Mouse (Mus musculus): ENCODE measurements around the gene Exph5.
A peak's percentile ranks its signal among the peaks of the same experiment; 100 is the strongest.

Gene Exph5

DNA sequence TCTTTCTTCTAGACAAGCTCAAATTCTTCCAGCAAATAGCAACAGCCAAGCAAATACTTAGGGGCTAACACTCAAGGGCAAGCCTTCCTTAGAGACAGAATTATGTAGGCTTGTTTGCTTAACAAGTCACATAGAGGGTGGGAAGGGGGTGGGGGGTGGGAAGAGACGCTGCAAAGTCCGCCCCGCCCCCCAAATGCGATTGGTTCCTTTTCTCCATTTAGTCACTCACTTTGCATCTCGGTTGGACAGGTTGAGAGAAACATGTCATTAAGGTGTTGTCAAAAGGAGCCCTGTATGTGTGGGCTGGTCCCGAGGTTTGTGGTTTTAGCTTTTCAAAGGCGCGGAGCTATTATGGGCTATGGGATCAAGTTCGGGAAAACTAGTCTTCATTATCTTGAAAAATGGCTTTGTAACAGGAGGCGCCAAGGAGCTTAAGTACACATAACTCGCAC, at the start of gene Exph5:
Gene Exph5, plus strand, starts transcription at position 402 of the 452 bp plus-strand sequence.
- DNase-seq (ENCODE audit: extremely low spot score, low spot score) = peak; percentile 32

DNA sequence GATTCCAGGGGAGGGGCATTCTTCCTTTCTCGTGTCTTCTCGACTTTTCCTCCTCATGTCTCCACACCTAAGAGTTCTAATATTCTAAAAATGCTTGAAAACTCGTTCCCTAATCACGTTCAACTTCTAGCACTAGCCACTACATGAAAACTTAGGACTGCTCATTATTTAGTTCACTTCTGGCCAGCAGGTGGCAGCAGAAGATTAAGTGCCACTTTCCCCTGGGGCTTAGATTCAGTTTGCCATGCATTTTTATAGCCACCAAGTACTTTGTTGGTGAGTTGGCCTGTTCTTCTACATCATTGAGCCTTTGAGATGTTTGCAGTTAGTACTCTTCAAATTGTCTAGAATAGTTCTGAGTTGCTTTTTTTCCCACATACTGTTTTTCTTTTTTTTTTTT, 47.1 kb upstream of the Exph5 start:
- DNase-seq (ENCODE audit: extremely low spot score, low spot score) = peak; percentile 65

- DNase-seq (ENCODE audit: extremely low spot score, low spot score) = no peak
These were observed 44.7 kb upstream of the Exph5 start for GRCm38 (mm10) chr9:53256690-53257305.

GRCm38 (mm10) chr9:53257772-53258171, 43.7 kb upstream of the Exph5 start:
- no peak for DNase-seq (ENCODE audit: extremely low spot score, low spot score)

DNA sequence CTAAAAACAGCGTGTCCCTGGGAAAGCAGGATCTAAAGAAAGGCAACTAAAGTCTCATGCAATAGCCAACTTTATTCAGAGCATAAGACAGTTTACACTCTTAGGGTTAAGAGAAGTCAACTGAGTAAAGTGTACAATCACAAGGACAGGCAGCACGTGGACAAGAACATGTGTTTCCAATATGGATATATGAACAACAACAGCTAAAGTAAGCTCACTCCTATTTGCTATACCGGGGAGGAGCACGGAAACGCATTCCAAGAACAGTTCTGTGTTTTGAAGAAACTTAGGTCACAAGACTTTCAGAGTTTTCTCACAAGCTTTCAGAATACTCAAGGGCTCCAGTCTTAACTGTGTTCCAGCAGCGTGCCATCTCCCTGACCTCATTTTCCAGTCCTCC, 43.3 kb upstream of the Exph5 start:
- DNase-seq (ENCODE audit: extremely low spot score, low spot score) = no peak

- DNase-seq (ENCODE audit: extremely low spot score, low spot score) = no peak
These were observed 37.1 kb upstream of the Exph5 start for GRCm38 (mm10) chr9:53264387-53264786.

DNA sequence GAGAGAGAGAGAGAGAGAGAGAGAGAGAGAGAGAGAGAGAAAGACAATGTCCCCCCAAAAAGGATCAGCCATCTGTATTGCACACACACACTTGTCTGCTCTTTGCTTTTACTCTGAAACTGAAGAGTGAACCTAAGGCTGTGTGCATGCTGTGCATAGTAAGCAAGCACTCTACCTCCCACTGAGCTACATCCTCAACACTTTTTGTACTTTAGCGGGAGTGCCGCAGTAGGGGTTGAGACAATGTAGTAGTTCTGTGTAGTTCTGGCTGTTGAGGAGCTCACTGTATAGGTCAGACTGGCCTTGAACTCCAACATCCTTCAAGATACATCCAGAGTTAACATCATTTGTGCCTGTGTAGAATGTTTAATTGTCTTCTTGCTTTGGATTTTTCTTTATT, 35.9 kb upstream of the Exph5 start:
- no peak for DNase-seq (ENCODE audit: extremely low spot score, low spot score)

GRCm38 (mm10) chr9:53268036-53268435, 33.4 kb upstream of the Exph5 start:
- no peak for DNase-seq (ENCODE audit: extremely low spot score, low spot score)

- DNase-seq (ENCODE audit: extremely low spot score, low spot score) = no peak
These were observed 32.6 kb upstream of the Exph5 start for GRCm38 (mm10) chr9:53268731-53269465.

GRCm38 (mm10) chr9:53269466-53269755, 32.1 kb upstream of the Exph5 start:
- no peak for DNase-seq (ENCODE audit: extremely low spot score, low spot score)

DNA sequence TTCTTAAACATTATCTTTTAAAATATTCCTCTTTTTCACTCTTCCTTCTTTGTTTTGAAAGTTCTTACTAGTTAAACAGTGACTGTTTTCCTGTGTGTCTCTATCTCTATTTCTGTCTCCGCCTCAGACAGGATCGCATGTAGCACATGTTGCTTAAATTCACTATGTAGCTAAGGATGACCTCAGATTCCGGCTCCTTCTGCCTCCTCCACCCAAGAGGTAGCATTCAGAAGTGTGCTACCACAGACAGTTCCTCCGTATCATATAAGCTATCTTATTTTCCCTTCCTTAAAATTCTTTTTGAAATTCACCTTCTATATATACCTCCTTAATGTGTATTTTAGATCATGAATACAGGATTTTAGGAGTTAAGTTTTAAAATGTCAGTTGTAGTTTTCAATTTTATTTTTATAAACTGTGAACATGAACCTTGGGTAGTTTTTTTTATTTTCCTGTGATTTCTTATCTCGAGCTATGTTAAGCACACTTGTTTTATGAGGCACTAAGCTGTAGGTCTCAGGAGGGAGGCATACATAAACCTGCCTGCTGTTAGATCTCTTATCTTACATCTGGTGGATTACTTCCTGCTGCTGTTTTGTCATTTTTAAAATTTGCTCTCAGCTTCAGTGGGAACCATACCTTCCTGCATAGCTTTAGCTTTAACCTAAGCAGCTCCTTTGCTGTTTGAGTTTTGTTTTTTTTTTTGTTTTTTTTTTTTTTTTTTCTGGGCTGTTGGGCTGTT, 30.0 kb upstream of the Exph5 start:
- no peak for DNase-seq (ENCODE audit: extremely low spot score, low spot score)

- no peak for DNase-seq (ENCODE audit: extremely low spot score, low spot score)
These were observed 29.3 kb upstream of the Exph5 start for GRCm38 (mm10) chr9:53272207-53272606.

DNA sequence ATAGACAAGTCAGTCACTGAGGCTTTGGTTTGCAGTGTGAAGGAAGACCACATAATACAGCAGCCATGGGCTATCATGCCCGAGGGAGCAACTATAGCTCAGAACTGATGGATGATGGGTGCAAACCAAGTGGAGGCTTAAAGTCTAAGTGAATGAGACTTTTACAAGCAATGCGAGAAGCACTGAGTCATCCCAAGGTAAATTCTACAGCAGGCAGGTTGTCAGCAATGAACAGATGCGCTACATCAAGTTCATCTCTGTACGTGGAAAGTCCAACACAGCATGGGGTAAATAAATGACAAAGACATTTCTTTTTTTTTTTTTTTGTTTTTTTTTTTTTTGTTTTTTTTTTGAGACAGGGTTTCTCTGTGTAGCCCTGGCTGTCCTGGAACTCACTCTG, 28.8 kb upstream of the Exph5 start:
- DNase-seq (ENCODE audit: extremely low spot score, low spot score) = no peak

- no peak for DNase-seq (ENCODE audit: extremely low spot score, low spot score)
These were observed 25.1 kb upstream of the Exph5 start for GRCm38 (mm10) chr9:53276381-53276780.

DNA sequence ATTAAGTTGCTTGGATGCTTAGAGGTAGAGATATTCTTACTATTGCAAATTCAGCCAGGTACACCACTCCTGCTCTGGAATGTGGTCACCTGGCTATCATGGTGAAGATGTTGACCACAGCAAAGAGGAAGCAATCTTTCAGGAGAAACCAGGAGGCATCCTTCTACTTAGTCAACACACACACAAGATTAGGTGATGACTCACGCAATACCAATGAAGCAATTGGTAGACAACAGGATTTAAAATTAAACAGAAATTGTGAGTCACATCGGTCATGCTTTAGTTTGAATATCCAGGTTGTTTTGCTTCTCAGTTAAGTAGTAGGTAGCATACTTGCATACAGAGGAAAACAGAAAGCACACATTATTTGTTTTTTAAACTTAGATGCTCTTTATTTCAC, 22.5 kb upstream of the Exph5 start:
- no peak for DNase-seq (ENCODE audit: extremely low spot score, low spot score)

DNA sequence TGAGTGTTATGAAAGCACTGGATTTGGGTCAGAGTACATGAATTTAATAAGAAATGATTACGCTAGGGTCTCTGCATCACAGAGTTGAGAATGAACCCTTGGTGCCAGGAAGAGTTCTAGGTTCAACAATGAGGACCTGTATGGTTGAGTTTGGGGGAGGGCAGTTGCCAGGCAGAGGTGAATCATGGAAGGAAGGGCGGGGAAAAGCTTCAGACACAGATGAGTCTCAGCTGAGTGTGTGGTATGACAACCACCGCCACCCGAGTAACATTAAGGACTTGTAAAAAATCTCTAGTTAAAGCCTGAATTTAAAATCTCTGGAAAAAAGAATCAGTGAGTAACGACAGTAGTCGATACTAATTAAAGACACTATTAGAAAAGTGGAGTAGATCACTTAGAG, 14.7 kb upstream of the Exph5 start:
- no peak for DNase-seq (ENCODE audit: extremely low spot score, low spot score)

GRCm38 (mm10) chr9:53290006-53290405, 11.5 kb upstream of the Exph5 start:
- no peak for DNase-seq (ENCODE audit: extremely low spot score, low spot score)

DNA sequence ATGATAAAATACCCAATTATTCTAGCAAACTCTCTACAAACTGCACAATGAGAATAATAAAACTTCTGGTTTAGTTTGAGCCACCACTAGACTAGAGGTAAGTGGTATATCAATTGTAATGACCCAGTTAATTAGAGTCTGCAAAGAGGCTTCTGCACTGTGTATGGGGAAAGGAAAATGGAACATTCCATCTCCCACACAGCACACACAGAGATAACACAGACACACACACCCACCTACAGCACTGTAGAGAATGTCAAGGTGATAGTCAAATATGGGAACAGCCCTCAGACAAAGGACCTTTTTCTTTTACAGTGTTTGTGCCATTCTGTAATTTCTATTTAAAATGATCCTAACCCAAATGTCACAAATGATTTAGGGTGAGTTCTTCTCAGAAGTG, 8.6 kb upstream of the Exph5 start:
- no peak for DNase-seq (ENCODE audit: extremely low spot score, low spot score)

- peak; percentile 19 for DNase-seq (ENCODE audit: extremely low spot score, low spot score)
These were observed 386 bp downstream of the Exph5 start for GRCm38 (mm10) chr9:53301801-53302311.

GRCm38 (mm10) chr9:53302415-53302814, 945 bp downstream of the Exph5 start:
- DNase-seq (ENCODE audit: extremely low spot score, low spot score) = no peak

GRCm38 (mm10) chr9:53307904-53308303, 6.4 kb downstream of the Exph5 start:
- DNase-seq (ENCODE audit: extremely low spot score, low spot score) = no peak

- no peak for DNase-seq (ENCODE audit: extremely low spot score, low spot score)
These were observed 11.5 kb downstream of the Exph5 start for GRCm38 (mm10) chr9:53312981-53313380.

Data from neural tube, embryonic 10.5 days (tissue).